Mouse (Mus musculus) urinary bladder, adult 18-20 months (tissue): ENCODE measurements around the gene Galnt11.
"Not testable (repeated sequence)": the region's sequence is repeated elsewhere in the genome, so short reads cannot be mapped to it uniquely, and the experiment has no call there.

Source experiments
- DNase-seq, 2 experiments: peaks; one replicate each; pipeline ENCODE4 v3.0.0; 2022; ENCODE audit warnings: low spot score in 2 of 2, mixed read lengths in 2 of 2

The Galnt11 gene

GRCm38 (mm10) chr5:25221604-25222003, at the start of gene Galnt11:
Gene Galnt11, plus strand, starts transcription at chr5:25221904.
- DNase-seq = no peak

GRCm38 (mm10) chr5:25177937-25178336, 43.8 kb upstream of the Galnt11 start:
- DNase-seq = not testable (repeated sequence)

- DNase-seq = not testable (repeated sequence)
These were observed 43.2 kb upstream of the Galnt11 start for GRCm38 (mm10) chr5:25178543-25178942.

GRCm38 (mm10) chr5:25179284-25179683, 42.4 kb upstream of the Galnt11 start:
- DNase-seq = no peak

GRCm38 (mm10) chr5:25179936-25180488, 41.7 kb upstream of the Galnt11 start:
- DNase-seq = no peak

- no peak for DNase-seq
These were observed 40.6 kb upstream of the Galnt11 start, which contains the start of gene Galntl5 for GRCm38 (mm10) chr5:25181004-25181531. Gene Galntl5, plus strand, starts transcription at chr5:25181460.

- no peak for DNase-seq
These were observed 38.1 kb upstream of the Galnt11 start for GRCm38 (mm10) chr5:25183595-25183994.

GRCm38 (mm10) chr5:25184594-25184993, 37.1 kb upstream of the Galnt11 start:
- DNase-seq = no peak

GRCm38 (mm10) chr5:25187727-25188126, 34.0 kb upstream of the Galnt11 start:
- no peak for DNase-seq

GRCm38 (mm10) chr5:25188802-25189201, 32.9 kb upstream of the Galnt11 start:
- peak; percentile 2 to 6 for DNase-seq

- no peak for DNase-seq
These were observed 31.2 kb upstream of the Galnt11 start for GRCm38 (mm10) chr5:25190521-25190920.

- DNase-seq = no peak
These were observed 9.8 kb upstream of the Galnt11 start for GRCm38 (mm10) chr5:25211872-25212271.

- not testable (repeated sequence) for DNase-seq
These were observed 8.5 kb upstream of the Galnt11 start for GRCm38 (mm10) chr5:25213216-25213615.

GRCm38 (mm10) chr5:25215006-25215405, 6.7 kb upstream of the Galnt11 start:
- no peak for DNase-seq

GRCm38 (mm10) chr5:25222752-25223702, 1.3 kb downstream of the Galnt11 start, which contains the start of gene E130116L18Rik:
Gene E130116L18Rik, minus strand, starts transcription at chr5:25223153.
- DNase-seq = peak; percentile 76 to 77

GRCm38 (mm10) chr5:25224377-25224776, 2.7 kb downstream of the Galnt11 start:
- not testable (repeated sequence) for DNase-seq

GRCm38 (mm10) chr5:25243101-25243500, 21.4 kb downstream of the Galnt11 start:
- no peak for DNase-seq

GRCm38 (mm10) chr5:25245806-25246472, 24.2 kb downstream of the Galnt11 start:
- DNase-seq = no peak

GRCm38 (mm10) chr5:25246473-25246865, 24.8 kb downstream of the Galnt11 start:
- no peak for DNase-seq

GRCm38 (mm10) chr5:25247036-25247435, 25.3 kb downstream of the Galnt11 start:
- DNase-seq = no peak

GRCm38 (mm10) chr5:25252423-25252822, 30.7 kb downstream of the Galnt11 start:
- DNase-seq = no peak
